Mouse (Mus musculus) lung, embryonic 15.5 days (tissue): Measurements from ENCODE around the gene Ppp1r17. TPM values are rescaled to one million over a fixed set of nuclear protein-coding genes. Genes with fewer than 3 reads are reported as not detected.

Experiments used
- ATAC-seq: fragments of 200-750 bp; cut with Nextera tagmentation; 2 replicates; pipeline ENCODE4 v1.8.0; 2017; ENCODE audit warnings: moderate number of reproducible peaks, borderline replicate concordance; ENCODE audit not compliant: low FRiP score, low TSS enrichment; ENCODE audit errors: extremely low read depth
- H3K27ac ChIP-seq: fragments of 300-500 bp; sonication (generic); 2 replicates; pipeline ENCODE4 v1.5.1; 2015; ENCODE audit warnings: moderate library complexity, mild to moderate bottlenecking, inconsistent platforms
- H3K27me3 ChIP-seq: fragments of 300-500 bp; sonication (generic); 2 replicates; pipeline ENCODE4 v1.6.1; 2015; ENCODE audit warnings: inconsistent platforms
- H3K36me3 ChIP-seq: fragments of 300-500 bp; sonication (generic); 2 replicates; pipeline ENCODE4 v1.6.1; 2015; ENCODE audit warnings: inconsistent platforms
- H3K4me1 ChIP-seq: fragments of 300-500 bp; sonication (generic); 2 replicates; pipeline ENCODE4 v1.6.1; 2015; ENCODE audit warnings: inconsistent platforms
- H3K4me2 ChIP-seq: fragments of 300-500 bp; sonication (generic); 2 replicates; pipeline ENCODE4 v1.6.1; 2015; ENCODE audit warnings: inconsistent platforms, mild to moderate bottlenecking, moderate library complexity
- H3K4me3 ChIP-seq: fragments of 300-500 bp; sonication (generic); 2 replicates; pipeline ENCODE4 v1.5.1; 2015; ENCODE audit warnings: mild to moderate bottlenecking, inconsistent platforms
- H3K9ac ChIP-seq: fragments of 300-500 bp; sonication (generic); 2 replicates; pipeline ENCODE4 v1.6.1; 2015; ENCODE audit warnings: inconsistent platforms
- H3K9me3 ChIP-seq: fragments of 300-500 bp; sonication (generic); 2 replicates; pipeline ENCODE4 v1.6.1; 2016; ENCODE audit warnings: inconsistent platforms
- WGBS: fragments of 180-500 bp; shearing (Covaris S2); methylation state at CpG from one replicate; pipeline ENCODE4 v1.1.7; 2015; 5-methylcytosine and 5-hydroxymethylcytosine counted together
- polyA plus RNA-seq: library from polyadenylated mRNA; unstranded; fragments of >200 nt; fragmentation: Nextera tagmentation; extraction: Ambion mirVana; gene quantifications from 2 replicates; pipeline ENCODE4 v1.2.1, GENCODE M21; 2015

The Ppp1r17 gene
- polyA plus RNA-seq, 1 experiment from 2014 or later: 0.70 TPM

GRCm38 (mm10) chr6:56039476-56040055 is 22.3 kb downstream of the Ppp1r17 start:
- ATAC-seq: no peak
- Histone ChIP-seq H3K27me3 (no peaks in the 10 kb centered on the region), H3K36me3 (no peaks in the 10 kb centered on the region), H3K4me3 (no peak overlapping the region), H3K27ac (no peak overlapping the region), H3K4me2 (no peak overlapping the region), H3K4me1 (no peaks in the 10 kb centered on the region), H3K9me3 (no peaks in the 10 kb centered on the region), H3K9ac (no peak overlapping the region)
- WGBS: 67% methylated on average over 4 of the region's 4 CpGs

GRCm38 (mm10) chr6:56044270-56044669 is 27.0 kb downstream of the Ppp1r17 start:
- Histone ChIP-seq H3K4me1 (no peaks in the 10 kb centered on the region), H3K27ac (no peak overlapping the region), H3K4me2 (no peak overlapping the region), H3K27me3 (no peaks in the 10 kb centered on the region), H3K36me3 (no peaks in the 10 kb centered on the region), H3K9me3 (no peaks in the 10 kb centered on the region), H3K4me3 (no peak overlapping the region), H3K9ac (no peak overlapping the region)
- ATAC-seq: no peak
- WGBS: 49% methylated on average over 5 of the region's 5 CpGs

GRCm38 (mm10) chr6:56044716-56045115 is 27.4 kb downstream of the Ppp1r17 start:
- H3K9ac ChIP-seq: no peak overlapping the region
- no peaks in the 10 kb centered on the region for H3K4me1 ChIP-seq
- no peaks in the 10 kb centered on the region for H3K36me3 ChIP-seq
- no peaks in the 10 kb centered on the region for H3K9me3 ChIP-seq
- no peaks in the 10 kb centered on the region for H3K27me3 ChIP-seq
- 81% methylated on average over 1 of the region's 1 CpGs for WGBS
- no peak overlapping the region for H3K4me2 ChIP-seq
- H3K27ac ChIP-seq: no peak overlapping the region
- H3K4me3 ChIP-seq: no peak overlapping the region
- ATAC-seq: no peak

- H3K27me3 ChIP-seq: no peaks in the 10 kb centered on the region
- no peaks in the 10 kb centered on the region for H3K4me1 ChIP-seq
- no peak overlapping the region for H3K4me2 ChIP-seq
- no peaks in the 10 kb centered on the region for H3K9me3 ChIP-seq
- ATAC-seq: no peak
- WGBS: 80% methylated on average over 3 of the region's 3 CpGs
- no peak overlapping the region for H3K9ac ChIP-seq
- no peaks in the 10 kb centered on the region for H3K36me3 ChIP-seq
- H3K4me3 ChIP-seq: no peak overlapping the region
- H3K27ac ChIP-seq: no peak overlapping the region
Observed at GRCm38 (mm10) chr6:56048580-56048979, 31.3 kb downstream of the Ppp1r17 start.

- Histone ChIP-seq H3K4me2 (no peak overlapping the region), H3K9me3 (no peaks in the 10 kb centered on the region), H3K27ac (no peak overlapping the region), H3K4me3 (no peak overlapping the region), H3K4me1 (no peaks in the 10 kb centered on the region), H3K9ac (no peak overlapping the region), H3K27me3 (no peaks in the 10 kb centered on the region), H3K36me3 (no peaks in the 10 kb centered on the region)
- WGBS: 30% methylated on average over 4 of the region's 4 CpGs
- ATAC-seq: no peak
Observed at GRCm38 (mm10) chr6:56049104-56049503, 31.8 kb downstream of the Ppp1r17 start.

GRCm38 (mm10) chr6:56063736-56064135 is 46.4 kb downstream of the Ppp1r17 start:
- Histone ChIP-seq H3K36me3 (no peaks in the 10 kb centered on the region), H3K4me2 (no peak overlapping the region), H3K27me3 (no peaks in the 10 kb centered on the region), H3K4me1 (no peaks in the 10 kb centered on the region), H3K4me3 (no peak overlapping the region), H3K9me3 (no peaks in the 10 kb centered on the region), H3K9ac (no peak overlapping the region), H3K27ac (no peak overlapping the region)
- ATAC-seq: no peak

GRCm38 (mm10) chr6:56066632-56067282 is 49.5 kb downstream of the Ppp1r17 start:
- H3K27ac ChIP-seq: no peak overlapping the region
- no peaks in the 10 kb centered on the region for H3K4me1 ChIP-seq
- no peaks in the 10 kb centered on the region for H3K27me3 ChIP-seq
- no peak overlapping the region for H3K9ac ChIP-seq
- no peak overlapping the region for H3K4me2 ChIP-seq
- H3K36me3 ChIP-seq: no peaks in the 10 kb centered on the region
- 0 out of 2 replicates have a peak, but pooled peaks have one; percentile 19 for ATAC-seq
- WGBS: 38% methylated on average over 5 of the region's 5 CpGs
- H3K4me3 ChIP-seq: no peak overlapping the region
- H3K9me3 ChIP-seq: no peaks in the 10 kb centered on the region

GRCm38 (mm10) chr6:56068516-56068915 is 51.2 kb downstream of the Ppp1r17 start:
- Histone ChIP-seq H3K9me3 (no peaks in the 10 kb centered on the region), H3K4me1 (no peaks in the 10 kb centered on the region), H3K36me3 (no peaks in the 10 kb centered on the region), H3K4me3 (no peak overlapping the region), H3K9ac (no peak overlapping the region), H3K27ac (no peak overlapping the region), H3K4me2 (no peak overlapping the region), H3K27me3 (no peaks in the 10 kb centered on the region)
- no peak for ATAC-seq

GRCm38 (mm10) chr6:56076378-56076805 is 59.1 kb downstream of the Ppp1r17 start:
- Histone ChIP-seq H3K27ac (no peak overlapping the region), H3K27me3 (no peaks in the 10 kb centered on the region), H3K9ac (no peak overlapping the region), H3K4me2 (no peak overlapping the region), H3K9me3 (no peaks in the 10 kb centered on the region), H3K36me3 (no peaks in the 10 kb centered on the region), H3K4me3 (no peak overlapping the region), H3K4me1 (no peaks in the 10 kb centered on the region)
- WGBS: 45% methylated on average over 4 of the region's 4 CpGs
- ATAC-seq: no peak

Other genes starting within 250 kb of the Ppp1r17 start
- gene Itprid1, start 180.6 kb upstream of the Ppp1r17 start, polyA plus RNA-seq: 0.08 and 0.11 TPM in 2 replicates